Mouse (Mus musculus) heart, postnatal 14 days (tissue): ENCODE measurements around the gene Vgll4. TPM values are rescaled to one million over a fixed set of nuclear protein-coding genes. Genes with fewer than 3 reads are reported as not detected.

Experiments
- DNase-seq, 2 experiments: peaks; one replicate each; pipeline ENCODE4 v3.0.0; 2021 to 2022
- intact Hi-C: fragments of 180-260 bp; cut with DNase I; formaldehyde crosslinking; loops from one replicate; pipeline ENCODE4 v1.15.1; 2025
- total RNA-seq, 2 experiments: library from RNA; stranded (reverse); gene quantifications; 2 replicates each; pipeline ENCODE4 v1.2.3; 2021

Vgll4 gene
- total RNA-seq, 2 experiments from 2014 or later = 28.4 to 29.5 TPM

GRCm38 (mm10) chr6:114921632-114922354 is 48.0 kb downstream of the Vgll4 start:
- intact Hi-C loops = loop anchor here (2.0 kb wide), 2 partner anchors 31 to 47 kb away; no protein-coding TSS in a partner anchor
- DNase-seq = peak; percentile 87

GRCm38 (mm10) chr6:114920523-114921445 is 49.0 kb downstream of the Vgll4 start:
- intact Hi-C loops = loop anchor here (2.0 kb wide), 2 partner anchors 30 to 46 kb away; no protein-coding TSS in a partner anchor
- peak; percentile 58 to 61 for DNase-seq

- DNase-seq = peak in 1 of 2 experiments; percentile 38
- intact Hi-C loops = loop anchor here (2.0 kb wide), 2 partner anchors 29 to 45 kb away; no protein-coding TSS in a partner anchor
Measured at GRCm38 (mm10) chr6:114919670-114920313, 50.0 kb downstream of the Vgll4 start.

- intact Hi-C loops = no loop called here
Measured at GRCm38 (mm10) chr6:114918994-114919393, 50.8 kb downstream of the Vgll4 start.

GRCm38 (mm10) chr6:114917770-114918635 is 51.8 kb downstream of the Vgll4 start:
- intact Hi-C loops = no loop called here
- DNase-seq = peak in 1 of 2 experiments; percentile 61

More at GRCm38 (mm10) chr6:114918994-114919393, 50.8 kb downstream of the Vgll4 start:
- DNase-seq = no peak

GRCm38 (mm10) chr6:114917129-114917528 is 52.7 kb downstream of the Vgll4 start:
- no peak for DNase-seq
- intact Hi-C loops = no loop called here

GRCm38 (mm10) chr6:114916715-114916992 is 53.1 kb downstream of the Vgll4 start:
- intact Hi-C loops = no loop called here
- DNase-seq = no peak

- no peak for DNase-seq
Measured at GRCm38 (mm10) chr6:114915915-114916714, 53.7 kb downstream of the Vgll4 start.

GRCm38 (mm10) chr6:114914041-114914716 is 55.6 kb downstream of the Vgll4 start:
- DNase-seq = no peak
- intact Hi-C loops = loop anchor here (2.0 kb wide), 1 partner anchor 15 kb away; no protein-coding TSS in a partner anchor

More at GRCm38 (mm10) chr6:114915915-114916714, 53.7 kb downstream of the Vgll4 start:
- intact Hi-C loops = loop anchor here (2.0 kb wide), 1 partner anchor 17 kb away; no protein-coding TSS in a partner anchor

GRCm38 (mm10) chr6:114913142-114913541 is 56.7 kb downstream of the Vgll4 start:
- intact Hi-C loops = no loop called here
- DNase-seq = no peak

GRCm38 (mm10) chr6:114911540-114911939 is 58.3 kb downstream of the Vgll4 start:
- intact Hi-C loops = no loop called here
- DNase-seq = no peak

- no peak for DNase-seq
- intact Hi-C loops = no loop called here
Measured at GRCm38 (mm10) chr6:114909801-114910200, 60.0 kb downstream of the Vgll4 start.

GRCm38 (mm10) chr6:114907459-114907858 is 62.3 kb downstream of the Vgll4 start:
- intact Hi-C loops = no loop called here
- DNase-seq = no peak

- intact Hi-C loops = no loop called here
- DNase-seq = no peak
Measured at GRCm38 (mm10) chr6:114906209-114906608, 63.6 kb downstream of the Vgll4 start.

GRCm38 (mm10) chr6:114905253-114906028 is 64.4 kb downstream of the Vgll4 start:
- DNase-seq = no peak
- intact Hi-C loops = no loop called here

GRCm38 (mm10) chr6:114904818-114905217 is 65.0 kb downstream of the Vgll4 start:
- no peak for DNase-seq
- intact Hi-C loops = no loop called here

GRCm38 (mm10) chr6:114904233-114904632 is 65.6 kb downstream of the Vgll4 start:
- no peak for DNase-seq
- intact Hi-C loops = no loop called here

- no peak for DNase-seq
- intact Hi-C loops = no loop called here
Measured at GRCm38 (mm10) chr6:114901921-114902320, 67.9 kb downstream of the Vgll4 start.
